Mouse (Mus musculus): ENCODE measurements at regions not wholly inside any gene's neighbourhood (a gene's known extent, or its start where the extent isn't known, plus 50 kb on each side); places are given as distances from the start of the nearest gene placed in this dataset.
"Not testable (repeated sequence)": the region's sequence is repeated elsewhere in the genome, so short reads cannot be mapped to it uniquely, and the experiment has no call there.

GRCm38 (mm10) chr2:100252006-100252405 is 1372.5 kb upstream of the Rag2 start:
- peak; percentile 2 for DNase-seq

- DNase-seq = no peak
Measured at GRCm38 (mm10) chr2:100259136-100259853, 1365.2 kb upstream of the Rag2 start.

GRCm38 (mm10) chr2:100306516-100306915 is 1318.0 kb upstream of the Rag2 start:
- peak; percentile 12 for DNase-seq

GRCm38 (mm10) chr2:100312750-100313275 is 1311.7 kb upstream of the Rag2 start:
- DNase-seq = no peak

- peak; percentile 3 for DNase-seq
Measured at GRCm38 (mm10) chr2:100320461-100320860, 1304.1 kb upstream of the Rag2 start.

GRCm38 (mm10) chr2:100340713-100341112 is 1283.8 kb upstream of the Rag2 start:
- no peak for DNase-seq

- DNase-seq = no peak
Measured at GRCm38 (mm10) chr2:100344921-100345425, 1279.5 kb upstream of the Rag2 start.

GRCm38 (mm10) chr2:100365616-100366015 is 1258.9 kb upstream of the Rag2 start:
- not testable (repeated sequence) for DNase-seq

GRCm38 (mm10) chr2:100399776-100400175 is 1224.7 kb upstream of the Rag2 start:
- DNase-seq = no peak

- DNase-seq = no peak
Measured at GRCm38 (mm10) chr2:100426661-100427060, 1197.9 kb upstream of the Rag2 start.

GRCm38 (mm10) chr2:100434991-100435390 is 1189.5 kb upstream of the Rag2 start:
- DNase-seq = no peak

GRCm38 (mm10) chr2:100445868-100446267 is 1178.7 kb upstream of the Rag2 start:
- DNase-seq = no peak

- DNase-seq = no peak
Measured at GRCm38 (mm10) chr2:100446332-100446731, 1178.2 kb upstream of the Rag2 start.

GRCm38 (mm10) chr2:100459641-100460040 is 1164.9 kb upstream of the Rag2 start:
- DNase-seq = not testable (repeated sequence)

GRCm38 (mm10) chr2:100486229-100486628 is 1138.3 kb upstream of the Rag2 start:
- DNase-seq = not testable (repeated sequence)

GRCm38 (mm10) chr2:100505114-100505513 is 1119.4 kb upstream of the Rag2 start:
- DNase-seq = not testable (repeated sequence)

All from adrenal gland, postnatal 10 days (tissue).